Mouse (Mus musculus) left cerebral cortex, adult 9 months (tissue): Measurements from ENCODE around the gene Kdelc1.
A peak's percentile ranks its signal among the peaks of the same experiment; 100 is the strongest.

Source experiments
- DNase-seq, 2 experiments: peaks; one replicate each; pipeline ENCODE4 v3.0.0; 2022; ENCODE audit warnings: low spot score in 2 of 2

Kdelc1 gene

DNA sequence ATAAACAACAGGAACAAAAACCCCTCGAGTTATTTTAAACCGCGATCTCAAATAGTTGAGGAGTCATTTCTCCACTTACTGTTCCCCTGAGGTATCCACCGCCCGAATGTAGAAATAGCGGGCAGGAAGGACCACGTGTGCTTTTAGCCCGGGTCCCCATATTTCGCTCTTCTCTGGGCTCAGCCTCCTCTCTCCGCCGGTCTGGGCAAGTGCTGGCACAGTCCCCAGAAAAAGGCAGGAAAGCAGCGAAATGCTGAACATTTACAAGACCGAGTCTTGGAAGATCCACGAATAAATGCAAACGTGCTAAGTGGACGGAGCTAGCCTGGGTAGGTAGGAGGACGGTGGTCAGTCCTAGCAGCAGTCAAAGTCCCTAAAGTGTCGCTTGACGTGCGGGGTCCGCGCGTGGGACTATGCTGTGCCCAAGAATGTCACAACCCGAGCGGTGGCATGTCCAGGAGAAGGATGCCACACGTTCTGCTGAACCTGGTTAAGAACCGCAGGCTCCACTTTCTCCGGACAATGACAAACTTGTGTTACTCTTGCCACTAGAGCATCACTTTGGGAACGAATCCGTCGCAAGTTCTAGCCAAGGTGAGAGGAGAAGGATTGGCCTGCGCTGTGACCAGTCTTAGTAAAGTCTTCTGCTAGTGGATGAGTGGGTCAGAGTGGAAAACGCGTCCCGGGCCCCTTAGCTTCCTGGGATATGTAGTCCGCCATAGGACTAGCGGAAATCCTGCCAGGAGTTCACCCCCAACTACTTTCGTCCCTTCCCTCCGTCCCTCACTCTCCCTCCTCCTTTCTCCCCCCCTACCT, at the start of gene Kdelc1, which contains the start of gene Bivm:
Kdelc1 (minus strand) TSS at position 570 of the 816 bp plus-strand sequence.
Bivm (plus strand) TSS at position 719 of the 816 bp plus-strand sequence.
- peak; percentile 92 to 96 for DNase-seq

DNA sequence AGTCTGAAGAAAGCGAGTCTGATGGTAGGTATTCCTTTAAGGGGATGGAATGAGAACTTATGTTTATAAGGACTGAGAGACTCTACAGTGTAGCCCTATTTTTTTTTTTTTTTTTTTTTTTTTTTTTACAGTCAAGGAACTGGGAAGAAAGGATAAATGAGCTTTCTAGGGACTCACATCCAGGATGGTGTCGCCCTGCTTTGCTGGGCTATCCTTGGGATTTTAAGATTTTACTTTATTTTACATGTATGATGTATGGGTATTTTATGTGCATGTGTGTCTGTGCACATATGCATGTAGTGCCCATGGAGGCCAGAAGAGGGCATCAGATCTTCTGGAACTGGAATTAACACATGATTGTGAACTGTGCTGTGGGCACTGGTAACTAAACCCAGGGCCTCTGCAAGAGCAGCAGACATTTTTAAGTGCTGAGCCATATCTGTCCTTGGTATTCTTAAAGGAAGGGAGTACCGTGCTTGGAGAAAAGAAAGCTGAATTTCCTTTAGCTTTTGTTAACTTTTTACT, 49.3 kb upstream of the Kdelc1 start:
- DNase-seq = no peak

DNA sequence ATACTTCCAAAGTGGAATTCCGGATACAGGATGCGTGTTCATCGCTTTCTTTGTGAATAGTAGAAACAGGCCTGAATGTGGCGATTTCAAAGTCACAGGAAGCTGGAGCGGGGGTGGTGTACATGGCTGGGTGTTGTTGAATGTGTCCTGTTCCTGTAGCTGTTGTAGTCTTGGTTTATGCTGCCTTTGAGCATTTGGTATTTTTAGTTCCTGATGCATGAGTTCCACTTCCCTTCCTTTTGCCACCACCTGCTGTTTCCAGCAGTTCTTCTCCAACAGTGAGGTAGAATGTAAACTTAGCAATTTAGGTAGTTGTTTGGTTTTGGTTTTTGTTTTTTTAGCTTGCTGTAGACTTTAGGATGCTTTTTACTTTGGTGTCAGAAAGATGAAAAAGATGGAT, 43.8 kb upstream of the Kdelc1 start:
- no peak for DNase-seq

DNA sequence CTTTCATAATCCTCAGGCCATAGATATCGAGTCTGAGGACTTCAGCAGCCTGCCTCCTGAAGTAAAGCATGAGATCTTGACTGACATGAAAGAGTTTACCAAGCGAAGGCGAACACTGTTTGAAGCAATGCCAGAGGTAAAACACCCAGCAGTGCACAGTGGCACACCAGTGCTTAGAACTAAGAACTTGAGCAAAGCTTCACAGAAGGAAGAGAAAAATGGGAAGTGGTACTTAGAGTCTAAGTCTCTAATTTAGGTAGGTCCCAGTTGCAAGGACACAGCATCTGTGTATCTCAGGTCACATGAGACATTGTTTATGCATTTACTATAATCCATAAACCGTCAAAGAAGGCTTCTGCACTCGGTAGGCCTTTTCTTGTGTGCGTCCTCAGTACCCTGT, 43.2 kb upstream of the Kdelc1 start:
- no peak for DNase-seq

DNA sequence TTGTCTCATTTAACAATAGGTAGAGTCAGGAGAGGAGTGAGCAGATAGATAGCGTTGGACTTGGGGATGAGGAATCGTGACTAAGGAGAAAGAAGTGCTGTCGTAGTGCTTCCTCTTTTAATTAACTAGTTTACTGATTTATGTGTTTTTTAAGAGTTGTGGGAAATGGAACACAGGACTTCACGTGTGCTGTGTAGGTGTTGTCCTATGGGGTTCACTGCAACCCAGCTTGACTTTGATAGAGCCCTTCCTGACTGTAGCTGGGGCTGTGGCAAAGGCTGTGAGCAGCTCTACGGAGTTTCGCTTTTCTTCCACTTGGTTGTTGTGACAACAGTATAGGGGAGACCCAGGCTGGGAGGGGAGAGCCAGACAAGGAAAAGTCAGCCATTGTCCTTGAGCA, 39.7 kb upstream of the Kdelc1 start:
- DNase-seq = no peak

DNA sequence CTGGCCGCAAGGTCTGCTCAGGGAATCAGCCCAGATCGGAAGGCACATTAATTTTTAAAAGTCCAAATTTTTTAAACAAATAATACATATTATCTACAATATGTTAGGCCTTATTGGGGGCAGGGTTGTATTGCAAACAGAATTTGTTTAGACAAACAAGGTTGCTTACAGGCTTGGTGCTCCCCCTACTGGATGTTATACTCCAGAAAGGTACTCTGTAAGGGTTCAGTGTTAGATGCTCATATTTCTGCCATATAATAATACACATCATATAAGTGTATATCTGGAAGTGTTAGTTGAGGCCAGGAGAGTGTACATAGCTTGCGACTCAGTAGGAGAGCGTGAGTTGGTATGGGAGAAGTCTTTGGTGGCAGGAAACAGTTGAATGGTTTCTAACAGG, 36.7 kb upstream of the Kdelc1 start:
- DNase-seq = no peak

DNA sequence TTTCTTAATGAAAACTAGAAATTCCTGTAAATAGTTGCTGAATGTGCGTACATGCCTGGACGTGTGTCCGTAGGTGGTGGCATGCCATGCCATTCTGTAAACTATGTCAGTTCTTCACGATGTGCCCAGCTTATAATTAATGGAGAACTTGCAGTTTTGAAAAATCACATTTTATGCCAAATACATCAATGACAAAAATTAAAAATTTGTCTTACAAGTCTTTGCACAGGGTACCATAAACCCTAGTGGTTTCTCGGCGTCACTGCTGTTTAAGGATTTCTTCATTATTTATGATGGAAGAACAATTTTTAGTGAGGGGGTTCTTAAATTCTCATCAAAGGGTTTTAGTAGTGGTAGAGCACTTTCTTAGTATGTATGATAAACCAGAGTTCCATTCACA, 30.1 kb upstream of the Kdelc1 start:
- no peak for DNase-seq

DNA sequence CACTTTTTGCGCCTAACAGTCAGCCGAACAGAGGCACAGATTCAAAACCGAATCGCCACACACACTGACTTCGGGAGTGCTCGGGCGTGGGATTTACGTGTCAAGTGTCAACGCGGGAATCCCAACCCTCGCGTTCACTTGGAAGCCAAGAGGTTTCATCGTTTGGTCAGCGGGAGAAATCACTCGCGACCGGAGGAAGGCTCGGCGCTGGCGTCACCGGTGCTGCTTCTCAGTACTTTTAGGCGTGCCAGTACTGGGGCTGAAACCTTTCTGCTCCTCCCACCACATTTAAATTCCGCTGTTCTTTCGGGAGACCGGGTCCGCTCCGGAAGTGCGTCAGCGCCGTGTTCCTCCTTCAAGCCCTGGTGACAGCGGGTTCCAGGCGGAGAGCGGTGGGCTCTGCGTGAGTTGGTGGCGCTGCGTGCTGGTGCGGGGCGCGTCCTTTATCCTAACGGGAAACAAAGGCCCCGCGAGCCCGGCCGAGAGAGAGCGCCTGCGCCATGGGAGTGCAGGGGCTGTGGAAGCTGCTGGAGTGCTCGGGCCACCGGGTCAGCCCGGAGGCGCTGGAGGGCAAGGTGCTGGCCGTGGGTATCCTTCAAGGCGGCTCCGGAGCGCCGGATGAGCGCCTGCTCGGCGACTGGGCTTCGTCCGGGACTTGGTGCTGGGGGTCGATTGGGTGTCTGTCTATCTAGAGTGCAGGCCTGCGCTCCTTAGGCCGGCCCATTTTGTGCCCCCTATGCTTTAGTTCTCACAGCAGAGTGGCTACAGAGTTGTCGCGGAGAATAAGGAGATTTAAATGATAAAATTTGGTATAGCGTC, 29.2 kb upstream of the Kdelc1 start, which contains the start of gene Ercc5:
Ercc5 (plus strand) TSS at position 182 of the 819 bp plus-strand sequence.
- DNase-seq = peak; percentile 73 to 84

DNA sequence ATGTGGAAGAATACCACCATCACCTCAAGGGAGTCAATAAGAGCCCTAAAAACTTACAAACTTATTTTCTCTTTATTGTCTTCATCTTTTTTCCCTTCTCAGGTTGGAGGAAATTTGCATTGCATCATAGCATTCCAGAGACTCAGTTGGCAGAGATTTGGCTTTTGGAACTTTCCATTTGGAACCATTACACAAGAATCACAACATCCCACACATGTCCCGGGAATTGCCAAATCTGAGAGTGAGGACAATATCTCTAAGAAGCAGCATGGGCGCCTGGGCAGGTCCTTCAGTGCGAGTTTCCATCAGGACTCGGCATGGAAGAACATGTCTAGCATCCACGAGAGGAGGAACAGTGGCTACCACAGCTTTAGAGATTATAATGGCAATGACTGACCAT, 24.1 kb upstream of the Kdelc1 start:
- DNase-seq = peak in 1 of 2 experiments; percentile 31

DNA sequence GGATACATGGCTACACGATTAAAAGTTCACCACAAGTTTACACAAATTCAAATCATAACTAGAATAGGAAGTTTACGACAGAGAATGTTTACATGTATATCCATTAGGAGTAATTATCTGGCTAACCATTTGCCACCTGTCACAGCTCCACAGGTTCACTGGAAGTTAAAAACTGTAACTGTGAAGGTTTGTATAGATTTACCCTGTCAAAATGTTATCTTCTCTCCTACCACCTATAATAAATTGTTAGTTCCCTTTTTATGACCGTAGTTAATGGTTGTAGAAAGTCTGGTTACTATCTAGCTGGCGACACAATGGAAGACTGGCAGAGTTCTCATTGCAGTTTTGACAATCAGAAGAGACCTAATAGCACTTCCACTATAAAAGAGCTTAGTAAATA, 21.6 kb upstream of the Kdelc1 start:
- no peak for DNase-seq

DNA sequence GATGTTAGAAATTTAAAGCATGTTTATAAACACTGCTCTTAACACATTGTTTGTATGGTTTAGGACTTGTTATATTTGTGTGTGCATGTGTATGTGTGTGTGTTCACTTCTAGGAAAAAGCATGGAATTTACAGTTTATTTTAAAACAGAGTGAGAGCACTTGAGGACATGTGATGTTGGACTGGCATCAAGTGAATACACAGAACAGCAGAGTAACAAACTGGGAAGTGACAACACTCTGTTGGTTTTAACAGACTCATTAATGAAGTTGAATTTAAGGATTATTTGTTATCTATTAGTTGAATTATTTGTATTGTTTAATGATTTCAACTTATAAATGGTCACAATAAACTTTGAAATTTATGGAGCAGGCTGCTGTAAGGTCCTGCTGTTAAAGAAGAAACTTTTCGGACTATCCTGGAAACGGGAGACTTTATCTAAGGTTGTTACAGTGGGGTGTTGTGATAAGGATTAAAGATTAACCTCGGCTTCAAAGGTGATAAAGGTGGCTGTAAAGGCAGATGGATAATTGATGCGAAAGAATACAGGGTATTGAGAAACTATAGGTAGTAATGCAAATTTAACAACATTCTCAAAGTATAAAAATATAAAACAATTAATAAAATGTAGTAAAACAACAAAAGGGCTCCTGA, 11.4 kb upstream of the Kdelc1 start:
- no peak for DNase-seq

DNA sequence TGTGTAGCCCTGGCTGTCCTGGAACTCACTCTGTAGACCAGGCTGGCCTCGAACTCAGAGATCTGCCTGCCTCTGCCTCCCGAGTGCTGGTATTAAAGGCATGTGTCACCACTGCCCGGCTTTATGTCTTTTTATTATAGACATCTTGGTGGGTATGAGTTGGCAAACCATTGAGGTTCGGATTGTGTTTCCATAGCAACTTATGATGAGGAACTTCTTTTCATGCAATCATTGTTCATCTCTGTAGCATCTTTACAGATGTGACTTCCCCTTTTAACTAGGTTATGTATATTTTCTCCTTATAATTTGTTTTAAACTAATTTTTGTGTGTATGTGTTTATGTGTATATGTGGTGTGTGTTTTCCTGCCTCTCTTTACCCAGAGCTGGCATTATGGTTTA, 7.0 kb upstream of the Kdelc1 start:
- no peak for DNase-seq

DNA sequence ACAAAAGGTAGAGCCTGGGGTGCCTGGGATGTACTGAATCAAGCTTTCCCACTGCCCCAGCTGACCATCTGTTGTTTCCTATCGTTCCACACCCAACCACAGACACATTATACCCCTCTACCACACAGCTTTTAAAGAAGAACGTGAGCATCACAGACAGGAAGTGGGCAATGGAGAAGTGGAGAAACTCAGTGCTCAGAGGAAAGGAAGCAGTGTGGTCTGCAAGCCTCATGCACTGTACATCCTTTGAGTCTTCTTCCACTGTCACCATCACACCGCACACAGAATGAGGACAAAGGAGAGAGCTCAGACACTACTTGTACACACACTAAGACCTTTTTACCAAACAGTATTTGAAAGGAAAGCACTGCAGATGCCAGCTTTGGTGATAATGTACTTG, 3.6 kb upstream of the Kdelc1 start:
- no peak for DNase-seq

DNA sequence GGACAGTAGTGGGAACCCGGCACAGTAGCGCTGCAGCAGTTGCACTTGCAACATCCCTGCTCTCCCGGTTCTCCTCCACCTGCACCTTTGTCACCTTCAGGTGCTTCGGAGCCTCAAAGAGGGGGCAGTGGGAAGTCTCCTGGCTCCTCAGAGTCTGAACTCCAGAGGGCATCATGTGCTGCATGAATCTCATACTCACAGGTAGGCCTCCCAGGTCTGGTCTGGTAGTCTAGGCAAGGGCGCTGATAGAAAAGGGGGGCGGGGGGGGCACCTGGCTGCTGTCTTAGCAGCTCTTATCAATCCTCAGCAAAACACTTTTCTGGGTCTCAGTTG, 1.4 kb upstream of the Kdelc1 start:
- no peak for DNase-seq

DNA sequence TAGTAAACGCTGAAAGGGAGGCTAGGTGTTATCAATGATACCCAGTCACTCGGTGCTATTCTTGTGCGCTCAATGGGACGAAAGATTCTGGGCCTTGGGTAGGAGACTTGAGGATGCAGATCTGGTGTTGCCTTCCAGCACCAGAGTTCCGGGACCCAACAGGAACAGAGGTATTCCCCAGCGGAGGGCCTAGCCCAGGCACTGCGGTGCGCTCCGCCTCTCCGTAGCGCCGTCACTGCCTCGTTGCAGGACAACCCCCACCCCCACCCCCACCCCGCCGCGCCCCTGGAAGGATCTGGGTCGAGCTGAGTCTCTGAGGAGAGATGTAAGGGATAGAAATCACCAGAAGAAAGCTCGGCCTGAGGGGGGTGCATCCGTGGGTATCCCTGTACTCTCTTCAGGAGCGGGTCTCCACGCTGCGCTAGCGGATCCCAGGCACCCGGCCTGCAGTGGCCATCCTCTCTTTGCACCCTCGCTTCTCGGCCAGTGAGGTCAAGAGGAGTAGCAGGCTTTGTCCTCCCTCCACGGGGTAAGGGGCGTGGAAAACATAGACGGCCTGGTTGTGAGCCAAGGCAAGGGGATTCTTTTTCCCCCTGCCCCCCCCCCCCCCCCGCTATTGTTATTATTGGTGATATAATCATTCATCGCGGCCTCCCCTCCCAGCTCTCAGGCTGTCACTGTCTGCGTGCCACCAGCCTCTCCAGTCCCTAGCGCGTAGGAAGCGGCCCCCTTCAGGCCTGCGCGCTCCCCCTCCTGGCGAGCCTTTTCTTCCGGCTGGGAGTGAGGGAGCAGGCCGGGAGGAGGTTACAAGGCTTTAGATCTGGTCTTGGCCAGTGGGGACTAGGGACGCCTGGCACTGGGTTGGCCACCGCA, 829 bp upstream of the Kdelc1 start:
- DNase-seq = peak; percentile 61 to 78

DNA sequence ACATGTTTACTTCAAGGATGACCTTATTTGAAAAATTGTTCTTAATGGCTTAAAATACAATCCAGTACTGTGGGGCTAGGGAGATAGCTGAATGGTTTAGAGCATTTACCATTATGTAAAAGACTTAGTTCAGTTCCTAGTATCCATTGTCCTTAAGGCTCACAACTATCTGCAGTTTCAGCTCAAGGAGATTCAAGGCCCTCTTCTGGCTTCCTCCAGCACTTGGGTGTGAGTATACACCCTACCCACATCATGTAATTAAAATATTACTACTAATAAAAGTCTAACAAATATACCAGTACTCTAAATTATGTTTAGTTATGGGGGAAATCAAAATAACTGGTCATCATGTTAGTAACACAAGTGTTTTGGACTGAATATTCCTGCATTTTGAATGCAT, 1.0 kb downstream of the Kdelc1 start:
- DNase-seq = no peak

DNA sequence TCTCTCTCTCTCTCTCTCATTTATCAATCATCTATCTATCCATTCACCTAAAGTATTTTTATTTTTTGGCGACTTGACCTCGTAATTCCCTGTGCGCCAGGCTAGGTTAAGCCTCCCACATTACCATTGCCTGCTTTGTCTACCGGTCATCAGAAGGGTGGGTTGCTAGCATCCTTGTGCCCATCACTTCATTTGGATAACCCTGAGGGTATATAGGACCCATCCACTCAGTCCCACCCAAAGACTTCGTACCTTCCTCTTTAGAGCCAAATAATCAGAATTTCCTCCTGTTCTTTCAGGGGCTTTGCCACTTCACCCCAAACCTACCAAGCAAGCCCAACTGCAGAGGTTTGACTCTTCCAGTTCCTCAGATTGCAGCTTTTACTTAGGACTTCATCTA, 15.7 kb downstream of the Kdelc1 start:
- no peak for DNase-seq

DNA sequence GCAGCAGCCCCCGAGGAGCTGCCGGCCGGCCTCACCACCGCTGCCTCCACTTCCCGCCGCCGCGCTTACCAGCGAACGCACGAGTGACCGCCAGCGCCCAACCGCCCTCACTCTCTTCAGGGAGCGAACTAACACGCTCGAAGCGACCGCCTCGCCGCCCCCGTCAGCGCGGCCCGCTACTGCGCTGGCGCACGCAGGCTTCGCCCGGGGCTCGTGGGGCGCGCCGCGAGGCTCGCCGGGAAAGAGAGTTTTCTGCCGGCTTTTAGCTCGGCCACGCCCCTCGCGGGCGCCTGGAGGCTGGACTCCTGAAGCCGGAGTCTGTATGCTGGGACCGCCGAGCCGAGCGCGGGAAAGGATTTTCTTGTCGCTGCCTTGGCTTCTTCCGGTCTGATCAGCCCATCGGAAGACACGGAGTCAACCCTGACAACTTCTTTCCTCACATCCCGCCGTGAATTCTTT, 16.3 kb downstream of the Kdelc1 start, which contains the start of gene Tex30:
Tex30 (minus strand) TSS at position 183 of the 459 bp plus-strand sequence.
- peak; percentile 84 to 93 for DNase-seq

DNA sequence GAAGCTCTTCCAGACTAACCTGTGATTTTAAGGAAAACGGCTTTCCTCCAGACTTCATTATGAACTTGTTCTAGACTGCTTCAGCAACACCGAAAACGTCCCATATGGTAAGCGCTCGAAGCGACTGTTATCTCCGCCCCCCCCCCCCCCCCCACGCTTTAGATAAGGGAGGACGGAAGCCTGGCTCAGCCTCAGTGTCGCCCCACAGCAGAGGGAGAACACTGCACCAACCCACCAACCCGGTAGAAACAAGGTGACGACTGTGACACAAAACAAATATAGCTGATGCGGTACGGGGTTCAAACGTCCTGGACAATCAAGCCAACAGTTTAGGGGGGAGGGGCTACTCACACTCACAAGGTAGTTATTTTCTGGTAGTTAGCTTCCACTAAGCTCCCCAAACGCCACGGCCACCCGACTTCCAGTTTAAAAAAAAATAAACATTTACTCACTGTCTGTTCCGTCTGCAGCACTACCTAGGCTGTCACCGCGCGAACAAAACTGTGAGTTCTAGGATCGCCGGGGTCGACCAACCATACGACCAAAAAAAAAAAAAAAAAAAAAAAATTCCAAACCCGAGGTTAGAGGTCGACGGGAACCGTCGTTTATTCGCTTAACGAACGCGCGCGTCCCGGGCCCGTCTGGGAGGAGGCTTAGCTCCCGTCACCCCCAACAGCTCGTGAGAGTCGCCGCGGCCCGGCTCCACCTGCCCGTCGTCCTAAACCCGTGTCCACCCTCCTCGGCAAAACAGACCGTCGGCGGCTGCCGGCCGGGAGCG, 17.0 kb downstream of the Kdelc1 start:
- no peak for DNase-seq

DNA sequence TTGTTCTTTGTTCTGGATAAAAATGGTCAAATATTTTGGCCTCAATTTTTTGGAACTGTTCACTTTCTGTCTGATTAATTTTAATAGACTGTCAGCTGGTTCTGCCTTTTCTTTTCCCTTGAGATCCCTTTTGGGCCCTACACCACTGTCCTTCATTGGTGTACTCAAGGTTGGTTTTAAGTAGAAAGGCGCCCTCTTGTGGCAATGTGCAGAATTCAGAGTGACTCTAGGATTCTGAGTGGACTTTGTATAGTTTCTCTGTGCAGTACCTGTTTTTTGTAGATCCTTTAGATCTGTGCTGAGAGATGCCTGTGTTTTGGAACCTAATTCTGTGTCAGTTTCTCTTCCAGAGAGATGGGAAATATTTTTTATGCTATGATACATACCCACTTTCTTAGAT, 54.0 kb downstream of the Kdelc1 start:
- peak in 1 of 2 experiments; percentile 71 for DNase-seq
